Mouse (Mus musculus) gastrocnemius, adult 18-20 months (tissue): Measurements from ENCODE around the gene Lingo1. TPM values are rescaled to one million over a fixed set of nuclear protein-coding genes. Genes with fewer than 3 reads are reported as not detected.

Experiments used
- total RNA-seq, 2 experiments: library from RNA; stranded (reverse); gene quantifications; 2 replicates each; pipeline ENCODE4 v1.2.3; 2021

Lingo1 gene
- total RNA-seq, 2 experiments from 2014 or later, result 0.37 to 0.66 TPM

Other genes with a start within 250 kb of the Lingo1 start
- gene Odf3l1, start 68.2 kb upstream of the Lingo1 start, total RNA-seq, result not detected
- 1 to 10 TPM; 2.9 to 5.8 TPM for gene Cspg4, start 68.6 kb upstream of the Lingo1 start, total RNA-seq
- gene Snx33, start 131.9 kb upstream of the Lingo1 start, total RNA-seq, result 1 to 10 TPM; 2.1 to 3.3 TPM
- gene Imp3, start 141.0 kb upstream of the Lingo1 start, total RNA-seq, result 10 to 100 TPM; 46.7 to 51.6 TPM
- 10 to 100 TPM; 10.8 to 11.5 TPM for gene Snupn, start 154.4 kb upstream of the Lingo1 start, total RNA-seq
- gene Ptpn9, start 198.5 kb upstream of the Lingo1 start, total RNA-seq, result 1 to 10 TPM; 3.3 to 4.7 TPM